Mouse (Mus musculus) frontal cortex, postnatal 10 days (tissue): ENCODE measurements around the gene Il25.
A peak's percentile ranks its signal among the peaks of the same experiment; 100 is the strongest.

Experiments
- DNase-seq, 2 experiments: peaks; one replicate each; pipeline ENCODE4 v3.0.0; 2022; ENCODE audit warnings: low spot score in 2 of 2, mixed read lengths in 1 of 2

Il25 gene

DNA sequence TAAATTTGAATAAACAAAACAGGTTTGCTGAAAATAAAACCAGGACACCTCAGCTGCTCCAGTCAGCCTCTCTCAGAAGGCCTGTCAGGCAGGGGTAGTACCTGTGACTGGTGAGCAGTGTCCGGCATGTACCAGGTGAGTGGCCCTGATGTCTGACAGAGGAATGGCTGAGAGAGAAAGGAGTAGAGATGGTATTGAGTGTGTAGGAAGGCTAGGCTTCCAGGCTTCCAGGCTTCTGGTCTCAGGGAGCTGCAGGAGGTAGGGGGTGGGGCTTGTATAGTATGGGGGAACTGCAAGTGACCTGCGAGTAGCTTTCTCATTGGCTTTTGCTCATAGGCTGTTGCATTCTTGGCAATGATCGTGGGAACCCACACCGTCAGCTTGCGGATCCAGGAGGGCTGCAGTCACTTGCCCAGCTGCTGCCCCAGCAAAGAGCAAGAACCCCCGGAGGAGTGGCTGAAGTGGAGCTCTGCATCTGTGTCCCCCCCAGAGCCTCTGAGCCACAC lies at the start of gene Il25:
Gene Il25, plus strand, starts transcription at position 51 of the 506 bp plus-strand sequence.
- no peak for DNase-seq

DNA sequence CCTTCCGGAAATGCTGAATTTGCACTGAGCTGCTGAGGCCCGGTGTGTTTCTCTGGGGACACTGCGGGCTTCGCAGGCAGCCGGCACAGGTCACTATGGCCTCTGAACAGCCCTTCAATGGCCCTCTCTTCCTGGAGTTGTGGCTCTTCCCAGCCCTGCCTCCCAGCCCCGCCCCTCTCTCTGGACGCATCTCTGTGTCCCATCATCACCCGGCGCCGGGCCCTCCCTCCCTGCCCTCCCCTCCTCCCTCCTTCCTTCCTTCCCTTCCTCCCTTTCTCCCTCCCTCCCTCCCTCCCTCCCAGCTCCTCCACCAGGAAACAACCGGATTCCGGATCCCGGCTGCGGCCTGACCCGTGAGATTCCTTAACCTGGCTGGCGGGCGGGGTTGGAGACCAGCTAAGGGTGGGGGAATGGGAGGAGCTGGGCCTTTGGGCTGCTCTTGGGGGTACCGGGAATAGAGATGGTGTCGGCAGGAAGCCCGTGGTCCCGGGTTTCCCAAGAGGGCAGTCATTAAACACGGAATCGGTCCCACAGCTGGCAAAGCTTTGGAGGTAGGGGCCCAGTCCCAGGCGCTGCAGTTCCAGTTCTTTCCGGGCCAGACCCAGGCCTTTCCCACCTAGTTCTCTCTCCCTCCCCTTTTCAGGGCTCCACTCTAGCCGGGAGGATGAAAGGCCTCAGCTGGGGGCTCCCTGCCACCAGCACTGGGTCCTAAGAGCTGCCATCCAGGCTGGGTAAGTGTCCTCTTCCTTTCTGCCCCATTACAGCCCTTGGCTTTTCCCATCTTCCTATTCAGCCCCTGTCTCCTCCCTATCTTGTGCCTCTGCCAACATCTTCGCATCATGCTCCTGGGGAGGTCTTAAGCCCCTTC lies 49.1 kb upstream of the Il25 start, which contains the start of the genes Bcl2l2 and Gm20521:
Gene Bcl2l2, plus strand, starts transcription at position 224 of the 868 bp plus-strand sequence.
Gene Gm20521, plus strand, starts transcription at position 288 of the 868 bp plus-strand sequence.
- DNase-seq, result peak; percentile 62 to 73

DNA sequence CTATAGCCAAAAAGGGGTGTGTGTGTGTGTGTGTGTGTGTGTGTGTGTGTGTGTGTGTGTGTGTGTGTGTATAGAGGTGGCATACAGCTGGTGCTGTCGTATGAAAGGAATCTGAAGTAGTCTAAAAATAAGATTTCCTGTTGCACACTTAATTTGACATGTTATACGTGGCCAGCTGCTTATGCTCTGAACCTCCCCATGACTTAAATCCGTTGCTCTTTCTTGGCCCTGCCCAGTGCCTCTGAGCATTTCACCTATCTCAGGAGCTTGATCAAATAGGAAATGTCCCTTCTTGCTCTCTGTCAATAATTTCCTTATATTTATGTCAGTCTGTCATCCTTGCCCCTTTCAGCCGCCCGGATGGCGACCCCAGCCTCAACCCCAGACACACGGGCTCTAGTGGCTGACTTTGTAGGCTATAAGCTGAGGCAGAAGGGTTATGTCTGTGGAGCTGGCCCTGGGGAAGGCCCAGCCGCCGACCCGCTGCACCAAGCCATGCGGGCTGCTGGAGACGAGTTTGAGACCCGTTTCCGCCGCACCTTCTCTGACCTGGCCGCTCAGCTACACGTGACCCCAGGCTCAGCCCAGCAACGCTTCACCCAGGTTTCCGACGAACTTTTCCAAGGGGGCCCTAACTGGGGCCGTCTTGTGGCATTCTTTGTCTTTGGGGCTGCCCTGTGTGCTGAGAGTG lies 48.3 kb upstream of the Il25 start:
- DNase-seq, result no peak

DNA sequence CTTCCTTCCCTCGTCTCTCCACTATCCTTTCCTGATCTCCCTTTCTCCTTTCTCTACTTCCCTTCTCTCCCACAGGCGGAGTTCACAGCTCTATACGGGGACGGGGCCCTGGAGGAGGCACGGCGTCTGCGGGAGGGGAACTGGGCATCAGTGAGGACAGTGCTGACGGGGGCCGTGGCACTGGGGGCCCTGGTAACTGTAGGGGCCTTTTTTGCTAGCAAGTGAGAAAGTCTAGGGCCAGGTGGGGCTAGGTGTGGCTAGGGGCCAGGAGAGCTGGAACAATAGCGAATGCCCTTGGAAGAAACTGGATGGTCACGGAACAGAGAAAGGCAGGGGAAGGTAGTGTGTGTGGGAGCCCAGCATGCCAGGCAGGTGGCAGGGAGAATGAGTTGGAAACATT lies 47.2 kb upstream of the Il25 start:
- DNase-seq, result no peak

DNA sequence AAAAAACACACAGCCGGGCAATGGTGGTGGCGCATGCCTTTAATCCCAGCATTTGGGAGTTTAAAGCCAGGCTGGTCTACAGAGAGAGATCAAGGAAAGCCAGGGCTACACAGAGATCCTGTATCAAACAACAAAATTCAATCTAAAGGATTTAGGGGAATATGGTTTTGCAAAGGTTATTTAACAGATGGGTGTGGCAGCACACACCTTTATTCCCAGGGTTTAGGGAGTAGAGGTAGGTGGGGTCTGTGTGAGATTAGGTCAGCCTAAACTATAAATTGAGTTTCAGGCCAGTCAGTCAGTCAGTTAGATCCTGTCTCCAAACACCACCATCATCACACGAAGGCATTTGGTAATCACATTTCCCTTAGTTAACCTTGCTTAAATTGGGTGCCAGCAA lies 40.3 kb upstream of the Il25 start, which contains the start of gene Pabpn1:
Gene Pabpn1, plus strand, starts transcription at position 301 of the 400 bp plus-strand sequence.
- no peak for DNase-seq

DNA sequence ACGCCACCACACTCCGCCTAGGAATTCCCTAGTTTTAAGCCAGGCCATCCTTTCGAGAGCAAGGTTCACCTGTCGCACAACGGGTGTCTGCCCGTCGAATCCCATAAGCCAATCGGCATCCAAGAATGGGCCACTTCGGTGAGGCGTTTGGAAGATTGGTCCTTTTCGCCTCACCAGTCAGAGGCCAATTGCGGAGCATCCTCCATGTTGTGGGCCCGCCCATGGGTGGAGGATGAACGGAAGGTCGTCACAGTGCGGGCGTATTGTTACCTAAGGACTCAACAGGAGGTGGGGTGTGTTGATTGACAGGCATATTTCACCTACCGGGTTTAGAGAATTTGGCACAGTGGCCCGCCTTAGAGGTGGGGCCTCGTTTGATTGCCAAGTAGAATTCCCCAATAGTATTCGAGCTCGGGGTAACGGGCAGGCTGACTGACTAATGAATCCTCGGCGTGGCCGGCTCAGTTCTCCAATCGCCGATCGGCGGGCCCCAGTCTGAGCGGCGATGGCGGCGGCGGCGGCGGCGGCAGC lies 38.8 kb upstream of the Il25 start:
- peak; percentile 98 to 99 for DNase-seq

DNA sequence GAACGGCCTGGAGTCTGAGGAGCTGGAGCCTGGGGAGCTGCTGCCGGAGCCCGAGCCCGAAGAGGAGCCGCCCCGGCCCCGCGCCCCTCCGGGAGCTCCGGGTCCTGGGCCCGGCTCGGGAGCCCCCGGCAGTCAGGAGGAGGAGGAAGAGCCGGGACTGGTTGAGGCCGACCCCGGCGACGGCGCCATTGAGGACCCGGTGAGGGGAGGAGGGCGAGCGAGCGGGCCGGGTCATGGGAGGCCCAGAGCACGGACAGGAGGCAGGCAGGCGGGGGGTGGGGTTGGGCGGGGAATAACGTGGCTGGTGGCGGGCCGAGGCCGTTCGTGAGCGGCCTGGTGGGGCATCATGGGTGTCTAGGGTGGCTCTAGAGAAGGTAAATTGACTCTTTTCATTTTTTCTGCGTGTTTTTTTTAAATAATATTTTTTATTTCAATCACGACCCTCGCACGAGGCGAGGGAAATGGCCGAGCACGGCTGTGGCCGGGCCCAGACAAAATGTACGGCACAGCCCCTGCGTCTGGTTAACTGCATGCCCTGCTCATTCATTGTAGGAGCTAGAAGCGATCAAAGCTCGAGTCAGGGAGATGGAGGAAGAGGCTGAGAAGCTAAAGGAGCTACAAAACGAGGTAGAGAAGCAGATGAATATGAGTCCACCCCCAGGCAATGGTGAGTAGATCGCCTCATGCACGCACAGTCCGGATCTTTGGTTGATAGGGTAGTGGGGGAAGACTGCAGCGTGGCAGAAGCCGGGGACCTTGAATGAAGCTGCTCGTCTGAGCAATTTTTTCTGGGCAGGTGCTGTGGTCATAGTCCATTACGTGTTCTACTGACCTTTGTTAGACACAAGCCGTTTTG lies 38.0 kb upstream of the Il25 start:
- peak; percentile 56 to 70 for DNase-seq

DNA sequence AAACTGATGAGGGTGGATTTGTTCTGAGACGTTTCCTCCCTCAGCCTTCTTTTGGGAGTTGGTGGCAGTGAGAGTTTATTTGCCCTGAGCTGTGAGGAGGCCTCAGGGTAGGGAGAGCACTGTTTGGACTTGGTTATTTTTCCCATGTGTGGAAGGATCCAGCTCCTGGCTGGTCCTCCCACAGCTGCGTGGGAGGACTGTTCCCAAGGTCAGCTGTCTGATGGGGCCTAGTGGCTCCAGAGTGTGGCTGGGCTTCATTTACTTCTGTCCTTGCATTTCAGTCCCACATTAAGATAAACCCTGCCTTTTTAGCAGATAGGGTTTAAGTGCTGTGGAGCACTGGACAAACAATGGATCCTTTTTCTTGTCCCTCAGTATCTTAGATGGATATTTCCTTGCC lies 35.0 kb upstream of the Il25 start:
- no peak for DNase-seq

DNA sequence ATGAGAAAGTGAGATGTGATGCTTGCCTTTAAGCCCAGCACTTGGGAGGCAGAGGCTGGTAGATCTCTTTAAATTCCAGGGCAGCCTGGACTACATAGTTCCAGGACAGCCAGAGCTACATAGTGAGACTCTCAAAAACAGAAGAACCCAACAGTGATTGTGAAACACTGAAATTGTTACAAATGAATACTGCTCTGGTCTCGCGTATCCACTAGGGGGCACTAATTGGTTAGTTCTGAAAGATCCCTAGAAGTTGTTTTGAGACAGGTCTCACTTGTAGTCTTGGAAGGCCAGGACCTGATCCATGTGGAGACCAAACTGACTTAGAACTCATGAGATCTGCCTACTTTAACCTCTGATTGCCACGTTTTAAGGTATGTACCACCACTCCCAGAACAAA lies 32.1 kb upstream of the Il25 start:
- DNase-seq, result peak; percentile 61 to 64

DNA sequence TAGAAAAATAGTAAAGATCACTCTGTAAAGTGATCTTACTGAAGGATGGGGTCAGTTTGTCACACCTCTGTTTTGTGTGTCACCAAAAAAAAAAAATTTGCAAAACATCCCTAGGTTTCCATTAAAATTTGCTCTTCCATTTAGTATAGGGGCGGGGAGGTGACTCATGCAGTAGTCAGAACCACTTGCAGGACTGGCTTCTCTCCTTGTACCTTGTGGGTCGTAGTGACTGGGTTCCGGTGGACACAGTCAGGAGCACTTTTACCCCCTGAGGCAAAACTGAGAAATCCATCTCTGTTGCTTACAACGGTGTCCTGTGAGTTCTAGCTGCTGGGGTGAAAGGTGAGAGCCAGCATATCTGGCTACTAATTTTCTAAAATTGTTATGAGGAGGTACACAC lies 28.9 kb upstream of the Il25 start:
- no peak for DNase-seq

DNA sequence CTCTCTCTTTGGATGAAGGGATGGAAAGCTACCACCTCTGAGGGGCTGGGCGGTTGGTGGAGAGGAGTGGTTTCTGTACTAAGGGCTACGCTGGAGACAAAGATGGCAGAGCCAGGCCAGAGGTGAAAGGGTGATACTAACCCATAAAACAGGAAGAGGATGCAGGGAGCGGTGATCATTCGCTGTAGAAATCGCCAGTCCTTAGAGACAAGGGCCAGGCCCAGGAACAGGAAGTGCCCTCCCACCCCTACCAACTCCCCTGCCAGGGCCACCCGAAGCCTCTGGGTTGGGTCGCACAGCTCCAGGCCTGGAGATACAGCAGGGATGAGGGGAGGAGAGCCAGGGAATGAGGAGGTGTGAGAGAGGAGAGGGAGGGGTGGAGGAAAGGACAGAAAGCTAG lies 23.8 kb upstream of the Il25 start:
- no peak for DNase-seq

DNA sequence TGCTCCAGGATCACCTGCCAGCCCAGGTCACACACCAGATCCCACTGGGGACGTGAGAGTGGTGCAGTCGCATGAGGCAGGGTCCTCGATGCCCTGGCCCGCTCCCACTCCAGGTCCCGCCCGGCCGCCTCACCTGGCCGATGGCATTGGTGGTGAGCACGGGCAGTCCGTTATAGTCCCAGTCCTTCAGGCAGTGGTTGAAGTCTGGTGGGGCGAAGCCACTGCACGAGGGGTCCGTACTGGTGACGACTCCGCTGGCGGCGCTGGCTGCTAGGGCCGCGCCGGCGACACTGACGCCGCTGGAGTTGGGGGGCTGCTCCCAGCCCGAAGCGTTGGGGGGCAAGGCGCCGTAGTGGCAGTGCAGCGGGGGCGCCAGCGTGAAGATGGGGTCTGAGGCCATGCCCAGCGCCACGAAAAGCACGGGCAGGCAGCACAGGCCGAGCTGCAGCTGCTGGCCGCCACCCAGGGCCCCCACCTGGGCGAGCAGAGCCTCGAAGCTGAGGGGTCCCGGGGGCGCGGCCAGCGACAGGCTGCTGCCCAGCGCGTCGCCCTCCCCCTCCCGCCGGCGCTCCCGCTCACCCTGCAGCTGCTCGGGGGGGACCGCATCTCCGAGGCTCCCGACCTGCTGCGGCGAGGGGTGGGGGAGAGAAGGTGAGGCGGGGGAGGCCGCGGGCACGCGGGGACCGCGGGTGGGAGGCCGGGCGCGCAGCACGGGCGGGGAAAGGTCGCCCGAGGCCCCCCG lies 20.2 kb upstream of the Il25 start:
- peak in 1 of 2 experiments; percentile 42 for DNase-seq

DNA sequence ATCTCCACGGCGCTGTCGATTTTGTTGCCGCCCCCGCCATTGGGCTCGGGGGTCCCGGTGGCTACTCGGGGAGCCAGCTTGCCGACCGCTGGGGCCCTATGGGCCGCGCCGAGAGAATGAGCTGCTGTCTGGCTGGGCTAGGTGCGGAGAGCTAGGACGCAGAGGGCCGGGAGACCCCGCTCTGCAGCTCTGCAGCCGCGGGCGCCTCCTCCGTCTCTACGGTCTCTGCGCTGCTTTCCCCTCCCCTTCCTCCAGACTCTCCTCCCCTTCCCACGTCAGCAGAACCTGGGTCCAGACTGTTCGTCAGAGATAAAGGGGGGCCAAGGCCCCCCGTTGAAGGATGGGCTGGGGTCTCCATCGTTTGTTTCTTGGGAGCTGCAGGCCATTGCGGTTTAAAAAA lies 19.6 kb upstream of the Il25 start, which contains the start of gene Slc22a17:
Gene Slc22a17, minus strand, starts transcription at position 247 of the 400 bp plus-strand sequence.
- peak; percentile 74 to 85 for DNase-seq

DNA sequence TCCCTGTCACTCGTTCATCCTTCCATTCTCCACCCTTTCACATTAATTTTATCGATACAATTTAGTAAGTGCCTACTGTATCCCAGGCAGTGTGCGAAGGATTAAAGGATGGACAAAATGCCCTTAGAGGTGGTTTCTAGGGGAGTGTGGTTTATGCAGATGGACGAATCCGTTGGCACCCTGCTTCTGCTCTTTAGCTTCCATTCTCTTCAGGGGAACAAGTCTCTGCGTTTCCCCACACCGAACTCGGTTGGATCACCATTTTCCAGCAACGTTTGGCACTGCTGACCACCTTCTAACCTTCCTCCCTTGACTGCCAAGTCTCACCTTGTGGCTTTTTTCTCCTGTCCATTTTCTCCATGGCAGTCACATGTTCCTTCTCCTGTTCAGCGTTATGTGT lies 19.2 kb upstream of the Il25 start:
- DNase-seq, result no peak

DNA sequence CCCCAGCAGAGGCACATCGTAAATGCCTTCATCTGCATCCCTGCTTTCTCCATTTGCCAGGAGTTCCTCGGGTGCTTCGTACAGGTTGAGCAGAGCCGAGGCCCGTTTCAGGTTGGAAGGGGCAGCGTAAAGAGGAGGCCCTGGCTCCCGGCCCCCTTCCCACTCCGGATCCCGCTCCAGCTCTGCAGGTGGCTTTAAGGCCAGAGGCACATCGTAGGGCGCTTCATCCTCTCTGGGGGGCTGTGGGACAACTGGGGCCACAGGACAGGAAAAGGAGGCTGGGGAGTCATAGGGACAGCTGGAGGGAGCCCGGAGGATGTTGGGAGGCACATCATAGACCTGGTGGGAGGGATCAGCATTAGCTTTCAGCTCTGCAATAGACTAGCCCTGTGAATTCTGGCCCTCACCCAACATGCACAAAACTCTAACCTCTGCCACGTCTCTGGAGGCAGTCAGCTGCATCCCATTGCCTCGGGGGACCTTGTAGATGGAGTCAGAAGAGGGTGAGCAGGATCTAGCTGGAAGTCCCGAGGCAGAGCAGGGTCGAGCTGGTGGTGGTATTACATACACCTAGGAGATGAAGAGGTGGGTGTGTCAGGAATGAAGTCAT lies 12.3 kb upstream of the Il25 start:
- no peak for DNase-seq

DNA sequence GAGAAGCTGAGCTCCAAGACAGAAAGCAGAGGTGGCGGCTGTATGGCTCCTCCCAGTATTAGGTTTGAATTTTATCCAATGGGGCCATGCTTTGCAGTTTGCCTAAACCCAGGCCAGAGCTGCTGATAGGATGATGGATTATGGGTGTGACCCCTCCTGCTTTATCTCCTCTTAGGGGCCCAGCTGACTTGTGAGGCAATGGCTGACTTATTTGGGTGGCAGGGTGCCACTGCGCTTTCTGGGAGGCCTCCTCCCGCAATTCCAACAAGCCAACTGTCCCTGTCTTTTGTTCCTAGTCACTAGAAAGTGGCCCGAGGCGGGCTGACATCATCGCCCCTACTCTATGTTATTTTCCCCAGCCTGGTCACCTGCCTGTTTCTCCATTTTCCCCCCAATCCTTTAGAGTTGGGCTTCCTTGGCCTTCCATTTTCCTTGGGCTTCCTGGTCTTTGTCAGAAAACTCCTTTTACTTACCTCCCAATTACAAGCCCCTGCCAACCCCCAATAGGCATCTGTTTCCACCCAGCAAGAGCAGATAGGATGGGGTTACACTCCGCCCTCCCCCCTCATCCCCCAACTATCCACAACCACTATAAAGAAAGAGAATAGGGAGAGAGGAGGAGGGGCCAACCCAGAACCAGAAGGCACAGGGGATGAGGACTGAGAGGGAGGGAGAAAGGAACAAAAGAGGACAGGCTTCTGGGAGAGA lies 7.7 kb upstream of the Il25 start:
- DNase-seq, result no peak

DNA sequence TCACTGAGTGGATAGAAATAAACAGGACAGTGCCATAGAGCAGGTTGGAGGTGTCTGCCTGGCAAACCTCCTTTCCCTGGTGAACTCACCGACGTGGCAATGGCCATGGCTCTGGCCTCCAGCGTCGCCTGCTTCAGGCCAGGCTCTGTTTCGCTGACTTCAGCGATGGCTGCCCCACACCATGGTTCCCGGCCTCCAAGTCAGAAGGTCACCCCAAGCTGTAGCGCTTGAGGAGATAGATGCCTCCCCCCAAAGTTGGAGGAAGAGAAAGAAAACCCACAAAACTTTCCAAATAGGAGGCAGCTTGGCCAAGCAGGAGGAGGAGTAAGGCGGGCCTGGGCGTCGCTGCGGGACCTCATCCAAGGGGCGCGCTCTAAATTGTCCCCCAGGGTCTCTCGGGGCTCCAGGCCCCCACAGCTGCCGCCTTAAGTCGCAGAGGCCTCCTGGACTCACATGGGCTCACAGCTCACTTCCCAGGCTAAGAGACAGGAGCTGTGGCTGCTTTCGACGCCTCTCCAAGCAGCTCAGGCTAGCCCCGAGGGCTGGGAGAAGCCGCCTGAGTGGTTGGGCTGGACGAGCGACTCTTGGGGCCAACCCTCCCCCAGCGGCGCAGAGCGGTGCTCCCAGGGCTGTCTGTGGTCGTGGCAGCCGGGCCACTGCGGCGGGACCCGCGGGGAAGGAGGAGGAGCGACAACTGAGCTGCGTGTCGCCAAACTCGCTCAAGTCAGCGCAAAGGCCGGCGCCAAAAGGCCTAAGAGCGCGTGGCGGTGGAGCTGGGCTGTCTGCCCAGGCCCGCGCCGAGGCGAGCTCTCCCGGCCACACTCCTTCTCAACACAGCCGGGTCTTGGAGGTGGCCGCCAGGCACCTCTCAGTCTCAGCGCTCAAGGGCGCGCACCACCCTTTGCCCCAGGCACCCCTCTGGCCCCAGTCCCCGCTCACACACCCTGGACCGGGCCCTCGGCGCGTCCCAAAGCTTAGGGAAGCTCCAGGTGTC lies 6.8 kb upstream of the Il25 start, which contains the start of gene Efs:
Gene Efs, minus strand, starts transcription at position 778 of the 994 bp plus-strand sequence.
- DNase-seq, result peak in 1 of 2 experiments; percentile 52
